Mouse (Mus musculus) thymus, adult 2 months (tissue): ENCODE measurements around the gene Gm3417.

ENCODE experiments used
- CTCF ChIP-seq: fragments of 200-500 bp; IDR thresholded peaks from 2 replicates; pipeline ENCODE4 v1.5.1; 2012; ENCODE audit warnings: mild to moderate bottlenecking, control low read depth, low read length, moderate library complexity, borderline replicate concordance; ENCODE audit not compliant: control insufficient read depth, poor library complexity, insufficient read depth; ENCODE audit errors: extremely low read depth
- POLR2A ChIP-seq: fragments of 200-500 bp; IDR thresholded peaks from 2 replicates; pipeline ENCODE4 v1.6.1; 2012; ENCODE audit warnings: mild to moderate bottlenecking, low read length, control low read depth, moderate library complexity; ENCODE audit not compliant: control insufficient read depth, poor library complexity, insufficient read depth; ENCODE audit errors: extremely low read depth

- TF ChIP-seq POLR2A (no peak), CTCF (no peak)
These were observed 18.1 kb downstream of the Gm3417 start for GRCm38 (mm10) chr17:14960520-14960919.
